Mouse (Mus musculus) frontal cortex, adult 2 months (tissue): ENCODE data around the gene Pdia5. TPM values are rescaled to one million over a fixed set of nuclear protein-coding genes. Genes with fewer than 3 reads are reported as not detected.

Source experiments
- DNase-seq, 2 experiments: peaks; one replicate each; pipeline ENCODE4 v3.0.0; 2022; ENCODE audit warnings: low spot score in 1 of 2; ENCODE audit errors: extremely low spot score in 1 of 2
- polyA plus RNA-seq: library from polyadenylated mRNA; depleted of rRNA; stranded (reverse); fragments of >200 nt; gene quantifications from 2 replicates; pipeline ENCODE4 v1.2.3, GENCODE M21; 2012

The Pdia5 gene
- polyA plus RNA-seq, 1 experiment, result 9.5 TPM

GRCm38 (mm10) chr16:35450018-35450630 lies 40.5 kb downstream of the Pdia5 start:
- DNase-seq, result no peak

- no peak for DNase-seq
Measured at GRCm38 (mm10) chr16:35442026-35442415, 48.7 kb downstream of the Pdia5 start.

- peak; percentile 56 to 79 for DNase-seq
Measured at GRCm38 (mm10) chr16:35441346-35442025, 49.2 kb downstream of the Pdia5 start.

- DNase-seq, result no peak
Measured at GRCm38 (mm10) chr16:35439046-35439445, 51.6 kb downstream of the Pdia5 start.

- peak in 1 of 2 experiments; percentile 28 for DNase-seq
Measured at GRCm38 (mm10) chr16:35431608-35432007, 59.1 kb downstream of the Pdia5 start.

- no peak for DNase-seq
Measured at GRCm38 (mm10) chr16:35424926-35425325, 65.7 kb downstream of the Pdia5 start.

- no peak for DNase-seq
Measured at GRCm38 (mm10) chr16:35423250-35424139, 67.2 kb downstream of the Pdia5 start.

GRCm38 (mm10) chr16:35422705-35423104 lies 68.0 kb downstream of the Pdia5 start:
- DNase-seq, result no peak

GRCm38 (mm10) chr16:35422141-35422540 lies 68.5 kb downstream of the Pdia5 start:
- peak in 1 of 2 experiments; percentile 60 for DNase-seq

- no peak for DNase-seq
Measured at GRCm38 (mm10) chr16:35414616-35415015, 76.1 kb downstream of the Pdia5 start.

- DNase-seq, result no peak
Measured at GRCm38 (mm10) chr16:35406706-35407105, 84.0 kb downstream of the Pdia5 start.

- no peak for DNase-seq
Measured at GRCm38 (mm10) chr16:35406166-35406565, 84.5 kb downstream of the Pdia5 start.

GRCm38 (mm10) chr16:35405348-35406080 lies 85.2 kb downstream of the Pdia5 start:
- DNase-seq, result peak in 1 of 2 experiments; percentile 34

- DNase-seq, result no peak
Measured at GRCm38 (mm10) chr16:35404864-35405263, 85.8 kb downstream of the Pdia5 start.

GRCm38 (mm10) chr16:35403891-35404290 lies 86.8 kb downstream of the Pdia5 start:
- no peak for DNase-seq

- no peak for DNase-seq
Measured at GRCm38 (mm10) chr16:35403356-35403755, 87.3 kb downstream of the Pdia5 start.

- DNase-seq, result no peak
Measured at GRCm38 (mm10) chr16:35392813-35393212, 97.9 kb downstream of the Pdia5 start.

- peak in 1 of 2 experiments; percentile 9 for DNase-seq
Measured at GRCm38 (mm10) chr16:35385654-35386053, 105.0 kb downstream of the Pdia5 start.

- no peak for DNase-seq
Measured at GRCm38 (mm10) chr16:35380048-35380447, 110.6 kb downstream of the Pdia5 start.

GRCm38 (mm10) chr16:35379344-35379743 lies 111.3 kb downstream of the Pdia5 start:
- no peak for DNase-seq

- no peak for DNase-seq
Measured at GRCm38 (mm10) chr16:35364063-35364428, 126.6 kb downstream of the Pdia5 start.
